Mouse (Mus musculus): ENCODE data around the gene Olfr1080.

DNA sequence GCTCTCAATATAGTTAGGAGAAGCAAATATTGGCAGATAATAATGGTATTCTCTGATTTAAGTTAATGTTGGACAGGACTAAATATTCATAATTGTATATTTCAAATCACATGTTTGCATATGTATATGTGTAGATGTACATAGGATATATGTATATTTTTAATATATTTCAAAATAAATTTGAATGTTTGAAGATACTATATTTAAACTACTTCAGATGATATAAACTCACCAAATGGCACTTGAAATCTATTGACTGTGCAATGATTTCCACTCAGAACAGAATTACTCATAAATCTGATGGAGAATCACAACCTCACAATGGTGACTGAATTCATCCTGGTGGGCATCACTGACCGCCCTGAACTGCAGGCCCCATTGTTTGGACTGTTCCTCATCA is 49.9 kb downstream of the Olfr1080 start, which contains the start of gene Olfr1076:
- TF ChIP-seq MAX (IDR thresholded peaks at IDR 0.05; ENCODE audit: low read depth) (no peak), USF1 (IDR thresholded peaks at IDR 0.05; ENCODE audit: low read depth) (no peak)
